Mouse (Mus musculus) brain, embryonic 14.5 days (tissue): Measurements from ENCODE around the gene Inpp5k.

ENCODE experiments used
- CTCF ChIP-seq: fragments of 200-500 bp; IDR thresholded peaks from 2 replicates; pipeline ENCODE4 v1.5.1; 2012; ENCODE audit warnings: inconsistent platforms, mild to moderate bottlenecking, moderate library complexity, borderline replicate concordance; ENCODE audit not compliant: insufficient read depth, insufficient read length; ENCODE audit errors: extremely low read depth
- POLR2A ChIP-seq: fragments of 200-500 bp; IDR thresholded peaks from 2 replicates; pipeline ENCODE4 v1.6.1; 2012; ENCODE audit warnings: mild to moderate bottlenecking, inconsistent platforms, borderline replicate concordance; ENCODE audit not compliant: poor library complexity, insufficient read depth, insufficient read length, severe bottlenecking; ENCODE audit errors: extremely low read depth

DNA sequence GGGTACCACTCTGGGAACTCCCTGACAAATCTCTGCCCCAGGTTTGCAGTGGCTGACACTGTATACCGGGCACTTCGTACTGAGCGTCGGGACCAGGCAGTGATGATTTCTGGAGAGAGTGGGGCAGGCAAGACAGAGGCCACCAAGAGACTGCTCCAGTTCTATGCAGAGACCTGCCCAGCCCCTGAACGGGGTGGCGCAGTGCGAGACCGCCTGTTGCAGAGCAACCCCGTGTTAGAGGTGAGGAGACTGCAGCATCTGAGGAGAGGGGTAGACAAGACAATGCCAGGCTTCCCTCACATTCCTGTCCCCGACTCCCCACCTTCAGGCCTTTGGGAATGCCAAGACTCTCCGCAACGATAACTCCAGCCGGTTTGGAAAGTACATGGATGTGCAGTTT, 27.5 kb downstream of the Inpp5k start:
- TF ChIP-seq CTCF, result no peak
- TF ChIP-seq POLR2A, result no peak
